Mouse (Mus musculus) lung, postnatal 14 days (tissue): ENCODE data around the gene Dnah2.
A peak's percentile ranks its signal among the peaks of the same experiment; 100 is the strongest.

Source experiments
- DNase-seq: peaks from one replicate; pipeline ENCODE4 v3.0.0; 2021

Gene Dnah2

GRCm38 (mm10) chr11:69549060-69549656, at the start of gene Dnah2:
TSS of gene Dnah2 (minus strand) at chr11:69549110.
- DNase-seq = no peak

DNA sequence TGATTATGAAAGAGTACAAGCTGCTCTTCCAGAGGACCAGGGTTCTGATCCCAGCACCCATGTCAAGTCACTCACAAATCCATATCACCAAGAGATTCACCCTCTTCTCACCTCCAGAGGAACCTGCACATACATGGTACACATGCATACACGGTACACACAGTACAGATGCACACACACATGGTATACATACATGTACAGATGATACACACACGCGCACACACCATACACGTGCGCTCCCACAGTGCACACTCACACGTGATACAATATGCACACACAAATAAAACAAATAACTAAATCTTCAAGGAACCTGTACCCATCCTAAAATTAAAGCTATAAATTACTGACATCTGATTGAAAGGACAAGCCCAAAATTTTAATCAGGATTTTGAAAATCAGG, 45.9 kb upstream of the Dnah2 start:
- no peak for DNase-seq

- DNase-seq = no peak
Observed at GRCm38 (mm10) chr11:69592799-69593198, 43.9 kb upstream of the Dnah2 start.

DNA sequence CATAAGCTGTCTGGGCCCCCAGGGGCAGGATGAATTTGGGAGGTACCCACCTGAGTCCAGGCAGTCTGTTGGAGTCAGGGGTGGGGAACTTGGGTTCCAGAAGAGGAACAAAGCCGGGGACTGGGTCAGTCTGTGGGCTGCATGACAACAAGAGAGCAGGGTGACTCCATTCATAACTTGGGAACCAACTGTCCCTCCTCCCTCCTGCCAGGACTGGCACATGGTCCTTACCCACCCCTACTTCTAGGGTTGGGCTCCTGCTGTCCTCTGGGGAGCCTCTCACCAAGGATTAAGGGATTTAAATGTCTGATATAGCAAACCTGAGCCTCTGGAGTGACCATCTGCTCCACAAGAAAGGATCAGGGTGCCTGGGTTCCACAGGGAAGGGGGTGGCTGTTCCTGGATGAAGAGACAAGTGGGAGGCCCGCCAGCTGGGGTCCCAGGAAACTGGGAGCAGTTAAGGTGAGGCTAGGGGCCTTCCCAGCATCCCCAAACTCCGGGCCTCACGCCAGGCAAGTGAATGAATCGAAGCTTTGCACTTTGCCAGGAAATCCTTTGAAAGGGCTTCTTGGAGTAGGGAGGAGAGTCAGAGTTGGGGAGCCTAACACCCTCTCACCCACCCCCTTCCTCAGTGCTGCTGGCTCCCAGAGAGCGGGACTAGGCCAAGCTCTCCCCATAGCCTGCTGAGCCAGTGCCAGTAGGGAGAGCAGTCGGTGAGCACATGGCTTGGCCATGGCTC, 43.2 kb upstream of the Dnah2 start:
- DNase-seq = no peak

GRCm38 (mm10) chr11:69591424-69591823, 42.5 kb upstream of the Dnah2 start:
- no peak for DNase-seq

DNA sequence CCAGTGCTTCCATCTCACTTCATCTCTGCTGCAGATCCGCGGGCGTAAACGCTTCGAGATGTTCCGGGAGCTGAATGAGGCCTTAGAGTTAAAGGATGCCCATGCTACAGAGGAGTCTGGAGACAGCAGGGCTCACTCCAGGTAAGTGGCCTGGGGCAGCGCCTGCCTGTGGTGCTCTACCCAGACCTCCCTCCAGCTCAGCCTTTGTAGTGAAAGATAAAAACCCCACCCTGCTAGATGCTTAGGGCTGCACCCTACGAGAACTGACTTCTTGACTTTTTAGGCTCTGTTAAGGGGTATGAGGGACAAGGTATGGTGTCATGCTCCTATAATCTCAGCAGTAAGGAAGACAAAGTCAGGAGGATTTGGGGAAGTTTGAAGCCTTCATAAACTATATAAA, 41.7 kb upstream of the Dnah2 start:
- DNase-seq = no peak

GRCm38 (mm10) chr11:69589207-69589834, 40.4 kb upstream of the Dnah2 start:
- no peak for DNase-seq

GRCm38 (mm10) chr11:69585718-69586325, 36.9 kb upstream of the Dnah2 start:
- DNase-seq = no peak

GRCm38 (mm10) chr11:69584937-69585336, 36.0 kb upstream of the Dnah2 start:
- no peak for DNase-seq

GRCm38 (mm10) chr11:69584008-69584407, 35.1 kb upstream of the Dnah2 start:
- DNase-seq = no peak

GRCm38 (mm10) chr11:69582230-69582805, 33.4 kb upstream of the Dnah2 start:
- DNase-seq = no peak

GRCm38 (mm10) chr11:69581814-69582213, 32.9 kb upstream of the Dnah2 start:
- DNase-seq = no peak

DNA sequence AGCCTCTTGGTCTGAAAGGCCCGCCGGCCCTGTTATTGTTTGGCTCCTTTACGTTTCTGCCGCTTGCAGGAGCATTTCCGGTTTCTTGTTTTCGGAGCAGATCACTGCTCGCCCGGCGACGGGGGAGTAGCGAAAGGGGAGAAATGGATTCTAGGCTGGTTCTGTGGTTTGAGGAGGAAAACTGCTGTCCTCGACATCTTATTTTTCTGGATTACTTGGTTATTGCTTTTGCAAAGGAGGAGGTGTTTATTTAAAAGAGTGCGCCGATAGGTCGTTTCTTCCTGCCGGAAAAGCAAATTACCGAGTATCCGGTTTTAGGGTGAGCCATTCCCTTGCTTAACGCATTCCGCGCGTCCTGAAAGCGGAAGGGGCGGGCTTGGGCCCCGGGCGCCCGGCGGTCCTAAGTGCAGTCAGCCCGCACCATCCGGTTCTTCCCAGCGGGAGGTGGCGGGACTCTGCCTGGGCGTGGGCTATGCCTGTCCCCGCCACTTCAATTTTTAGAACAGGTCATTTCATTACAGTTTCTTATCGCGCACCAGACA, 32.3 kb upstream of the Dnah2 start:
- peak; percentile 88 for DNase-seq

DNA sequence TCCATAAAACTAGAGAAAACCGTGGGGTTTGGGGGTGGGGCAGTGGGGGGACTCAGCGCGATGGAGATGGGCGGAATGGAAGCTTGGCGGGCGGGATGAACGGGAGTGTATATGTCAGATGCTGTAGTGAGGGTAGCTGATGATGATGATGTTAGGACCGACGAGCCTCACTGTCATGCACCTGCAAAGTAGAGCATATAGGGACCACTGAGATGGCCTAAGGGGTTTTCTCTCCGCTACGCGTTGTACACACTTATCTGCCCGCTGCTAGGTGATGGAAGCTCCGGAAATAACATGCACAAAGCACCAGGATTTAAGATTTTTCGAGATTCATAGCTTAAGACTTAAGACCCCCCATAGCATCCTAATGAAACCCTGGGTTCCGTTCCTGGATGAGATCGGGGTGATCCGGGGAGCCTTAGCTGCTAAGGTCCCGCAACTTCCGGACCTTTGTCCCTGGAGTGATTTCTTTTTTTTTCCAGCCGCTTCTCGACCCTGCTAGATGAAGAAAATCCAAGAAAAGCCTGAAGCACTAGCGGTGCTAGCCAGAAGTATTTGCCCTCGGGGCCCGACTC, 31.7 kb upstream of the Dnah2 start:
- peak; percentile 11 for DNase-seq

GRCm38 (mm10) chr11:69580091-69580514, 31.2 kb upstream of the Dnah2 start, which contains the start of the genes Wrap53 and Trp53:
TSS of gene Wrap53 (minus strand) at chr11:69580255.
TSS of gene Trp53 (plus strand) at chr11:69580359.
- peak; percentile 90 for DNase-seq

DNA sequence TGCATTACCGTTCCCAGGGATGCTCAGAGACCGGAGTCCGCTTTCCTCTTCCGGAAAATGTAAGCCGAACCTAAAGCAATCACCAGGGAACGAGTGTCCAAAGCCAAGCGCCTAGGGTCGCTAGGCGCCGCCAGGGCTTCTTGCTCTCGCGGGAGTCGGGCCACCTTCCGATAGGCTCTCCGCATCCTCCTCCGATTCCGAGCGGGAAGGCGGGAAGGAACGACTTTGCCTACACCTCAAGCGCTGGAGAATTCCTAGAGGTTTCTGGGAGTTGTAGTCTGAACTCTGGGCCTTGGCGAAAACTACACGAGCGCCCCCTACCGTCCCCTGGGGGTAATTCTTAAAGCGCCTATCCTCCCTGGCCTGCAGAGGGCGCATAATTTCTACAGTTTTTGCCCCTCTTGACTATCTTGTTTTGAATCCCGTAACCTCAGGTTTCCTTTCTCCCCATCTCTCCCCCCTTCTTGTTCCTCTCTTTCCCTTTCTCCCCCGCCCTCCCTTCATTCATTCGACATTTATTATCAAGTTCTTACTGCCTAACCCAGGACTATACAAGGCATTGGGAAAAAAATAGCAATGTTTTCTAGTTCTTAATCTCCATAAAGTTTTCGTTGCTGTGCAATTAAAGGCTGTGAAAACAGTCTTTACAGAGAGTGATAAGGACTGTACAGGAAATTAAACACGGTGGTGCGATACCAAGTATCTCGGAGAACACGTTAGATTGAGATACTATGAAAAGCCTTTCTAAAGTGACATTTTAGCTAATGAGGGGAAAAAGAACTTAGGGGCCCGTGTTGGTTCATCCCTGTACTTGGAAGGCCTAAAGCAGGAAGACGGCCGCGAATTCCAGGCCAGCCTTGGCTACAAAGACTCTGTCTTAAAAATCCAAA, 30.5 kb upstream of the Dnah2 start:
- DNase-seq = peak; percentile 97

DNA sequence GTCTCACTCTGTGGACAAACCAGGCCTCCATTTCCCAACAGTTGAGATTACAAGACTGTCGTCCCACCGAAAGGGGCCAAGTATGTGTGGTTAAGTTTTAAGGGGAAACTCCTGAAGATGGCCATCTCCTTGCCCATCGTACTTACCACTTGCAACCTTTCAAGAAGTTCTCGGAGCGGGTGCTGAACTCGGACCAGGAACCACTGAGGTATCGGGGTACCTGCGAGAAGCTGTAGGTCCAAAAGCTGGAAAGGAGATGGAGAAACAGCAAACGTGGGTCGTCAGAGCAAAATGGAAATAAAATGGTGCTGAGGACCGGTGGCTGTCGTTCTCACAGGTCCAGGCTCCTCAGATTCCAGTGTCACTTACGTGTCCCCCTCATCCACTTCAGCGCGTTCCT, 29.4 kb upstream of the Dnah2 start:
- DNase-seq = no peak

GRCm38 (mm10) chr11:69576307-69576706, 27.4 kb upstream of the Dnah2 start:
- no peak for DNase-seq

- DNase-seq = no peak
Observed at GRCm38 (mm10) chr11:69575220-69575619, 26.3 kb upstream of the Dnah2 start.

- peak; percentile 11 for DNase-seq
Observed at GRCm38 (mm10) chr11:69565131-69565530, 16.2 kb upstream of the Dnah2 start.

GRCm38 (mm10) chr11:69564391-69564790, 15.5 kb upstream of the Dnah2 start:
- DNase-seq = no peak
